Mouse (Mus musculus): ENCODE measurements at regions not wholly inside any gene's neighbourhood (a gene's known extent, or its start where the extent isn't known, plus 50 kb on each side); places are given as distances from the start of the nearest gene placed in this dataset.

DNA sequence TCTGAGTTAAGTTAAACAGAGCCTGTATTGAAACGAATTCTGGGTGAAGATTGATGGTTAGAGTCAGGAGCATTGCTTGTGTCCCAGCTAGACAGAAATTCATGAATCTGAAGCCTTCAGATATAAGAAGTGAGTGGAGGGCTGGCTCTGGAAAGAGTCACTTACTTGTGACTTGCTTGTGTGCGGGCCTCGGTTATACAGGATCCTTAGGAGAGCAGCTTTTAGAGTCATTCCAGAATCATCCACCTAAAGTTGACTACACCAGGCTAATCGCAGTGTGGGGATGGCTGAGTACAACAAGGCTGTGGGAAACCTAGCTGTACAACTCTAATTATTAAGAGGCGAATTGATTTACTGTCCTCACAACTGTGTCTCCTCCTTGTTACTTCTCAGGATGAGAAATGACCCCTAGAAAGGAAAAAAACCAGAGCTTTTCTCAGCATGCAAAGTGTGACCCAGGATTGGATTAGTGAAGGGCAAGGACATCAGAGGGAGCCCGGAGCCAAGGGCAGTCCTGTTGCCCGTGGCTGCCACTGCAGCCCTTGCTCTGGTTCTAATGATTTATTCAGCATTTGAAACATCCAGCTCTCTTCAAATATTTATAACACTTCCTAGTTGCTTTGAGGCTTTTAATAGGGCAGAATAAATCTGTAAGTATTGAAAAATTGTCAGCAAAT lies 179.0 kb upstream of the Tgfbr2 start:
- Histone ChIP-seq H3K4me1 (ENCODE audit: control insufficient read depth, insufficient read depth, low read length) (peaks cover 7% of the 10 kb centered on the region), H3K27ac (ENCODE audit: insufficient read depth, low read depth, low read length) (no peak overlapping the region), H3K4me3 (ENCODE audit: insufficient read depth, low read length) (no peak overlapping the region)
- no peak for TF ChIP-seq POLR2A (IDR thresholded peaks at IDR 0.05; ENCODE audit: borderline replicate concordance, low read depth, low read length)
- TF ChIP-seq CTCF (IDR thresholded peaks at IDR 0.05; ENCODE audit: low read depth, low read length): no peak

DNA sequence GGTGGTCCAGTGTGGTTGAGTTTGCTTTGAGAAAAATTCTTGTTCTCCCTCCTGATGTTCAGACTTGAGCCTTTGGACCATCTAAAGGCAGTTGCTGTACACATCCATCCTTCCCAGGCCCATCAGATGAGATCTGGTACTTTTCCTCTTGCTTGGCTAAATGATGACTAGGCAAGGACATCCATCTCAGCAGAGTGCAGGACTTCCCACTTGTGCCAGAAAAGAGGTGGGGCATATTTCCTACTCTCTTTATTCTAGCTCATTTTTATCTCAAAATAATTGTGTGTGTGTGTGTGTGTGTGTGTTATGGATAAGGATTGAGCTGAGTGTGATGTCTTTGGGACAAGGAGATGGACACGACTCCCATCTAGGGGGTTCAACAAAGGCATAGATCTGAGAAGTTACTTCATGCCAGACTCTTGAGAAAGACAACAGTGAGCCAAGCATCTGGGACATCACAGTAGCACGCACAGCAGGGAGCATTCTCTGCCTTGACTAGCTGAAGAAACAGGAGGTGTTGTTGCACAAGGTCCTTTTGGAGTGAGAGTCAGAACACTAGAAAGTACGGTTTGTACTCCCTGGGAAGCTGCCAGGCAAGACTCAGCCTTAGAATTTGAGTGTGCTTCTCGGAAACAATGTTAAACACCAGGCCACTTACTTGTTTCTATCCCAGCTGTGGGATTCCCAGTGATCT lies 177.8 kb upstream of the Tgfbr2 start:
- no peak overlapping the region for H3K4me3 ChIP-seq (ENCODE audit: insufficient read depth, low read length)
- no peak for TF ChIP-seq POLR2A (IDR thresholded peaks at IDR 0.05; ENCODE audit: borderline replicate concordance, low read depth, low read length)
- TF ChIP-seq CTCF (IDR thresholded peaks at IDR 0.05; ENCODE audit: low read depth, low read length): no peak
- H3K4me1 ChIP-seq (ENCODE audit: control insufficient read depth, insufficient read depth, low read length): peaks cover 7% of the 10 kb centered on the region
- H3K27ac ChIP-seq (ENCODE audit: insufficient read depth, low read depth, low read length): no peak overlapping the region

DNA sequence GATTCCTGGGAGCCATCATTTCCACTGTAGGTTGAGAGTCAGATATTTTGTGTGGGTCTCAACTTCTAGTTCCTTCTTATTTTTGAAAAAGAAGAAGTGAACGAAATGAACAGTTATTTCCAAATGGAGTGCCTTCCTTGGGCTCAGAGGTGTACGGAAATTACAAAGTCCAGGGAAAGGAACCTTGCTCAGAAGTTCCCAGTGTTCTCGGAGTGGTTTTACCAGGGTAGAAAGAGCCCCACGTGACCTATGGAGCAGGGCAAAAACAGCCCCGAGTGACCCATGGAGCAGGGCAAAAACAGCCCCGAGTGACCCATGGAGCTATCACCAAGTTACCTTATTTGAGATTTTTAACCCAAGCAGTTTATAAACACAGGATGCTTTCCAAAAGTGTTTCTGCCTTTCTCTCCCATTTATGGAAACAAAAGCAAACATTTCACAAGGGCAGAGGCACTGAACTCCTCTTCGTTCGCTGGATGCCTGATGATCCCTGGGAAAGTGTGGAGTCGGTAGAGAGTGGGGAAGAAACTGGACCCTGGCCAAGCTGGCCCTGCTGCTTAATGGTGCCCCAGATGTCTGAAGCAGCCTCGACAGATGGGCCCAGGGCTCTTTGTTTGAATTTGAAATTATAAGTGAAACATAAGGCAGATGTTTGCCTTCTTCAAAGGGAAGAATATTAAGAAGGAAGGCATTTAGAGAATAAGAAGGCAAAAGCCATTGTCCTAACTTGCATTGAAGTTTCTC lies 175.8 kb upstream of the Tgfbr2 start:
- H3K27ac ChIP-seq (ENCODE audit: insufficient read depth, low read depth, low read length): no peak overlapping the region
- TF ChIP-seq POLR2A (IDR thresholded peaks at IDR 0.05; ENCODE audit: borderline replicate concordance, low read depth, low read length) (no peak), CTCF (IDR thresholded peaks at IDR 0.05; ENCODE audit: low read depth, low read length) (no peak)
- peaks cover 7% of the 10 kb centered on the region for H3K4me1 ChIP-seq (ENCODE audit: control insufficient read depth, insufficient read depth, low read length)
- no peak overlapping the region for H3K4me3 ChIP-seq (ENCODE audit: insufficient read depth, low read length)

DNA sequence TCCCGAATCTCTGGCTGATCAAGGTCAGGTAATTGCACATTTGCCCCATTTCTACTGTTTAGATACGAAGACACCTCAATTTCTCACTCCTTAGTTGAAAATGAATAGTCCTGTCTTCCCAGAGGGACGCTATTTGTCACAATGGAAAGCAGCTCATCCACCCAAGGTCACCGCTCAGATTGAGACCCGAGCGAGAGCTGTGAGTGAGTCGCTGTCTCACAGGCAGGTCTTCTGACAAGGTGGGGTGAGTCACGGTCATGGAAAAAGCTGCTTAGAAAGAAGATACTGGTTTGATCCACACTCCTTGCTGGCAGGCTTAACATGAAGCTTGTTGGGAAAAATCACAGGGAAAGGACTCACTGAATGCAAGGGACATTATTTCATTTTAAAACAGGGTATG lies 171.9 kb upstream of the Tgfbr2 start:
- H3K27ac ChIP-seq (ENCODE audit: insufficient read depth, low read depth, low read length): no peak overlapping the region
- H3K4me3 ChIP-seq (ENCODE audit: insufficient read depth, low read length): no peak overlapping the region
- TF ChIP-seq POLR2A (IDR thresholded peaks at IDR 0.05; ENCODE audit: borderline replicate concordance, low read depth, low read length): no peak
- TF ChIP-seq CTCF (IDR thresholded peaks at IDR 0.05; ENCODE audit: low read depth, low read length): no peak
- H3K4me1 ChIP-seq (ENCODE audit: control insufficient read depth, insufficient read depth, low read length): peaks cover 7% of the 10 kb centered on the region

DNA sequence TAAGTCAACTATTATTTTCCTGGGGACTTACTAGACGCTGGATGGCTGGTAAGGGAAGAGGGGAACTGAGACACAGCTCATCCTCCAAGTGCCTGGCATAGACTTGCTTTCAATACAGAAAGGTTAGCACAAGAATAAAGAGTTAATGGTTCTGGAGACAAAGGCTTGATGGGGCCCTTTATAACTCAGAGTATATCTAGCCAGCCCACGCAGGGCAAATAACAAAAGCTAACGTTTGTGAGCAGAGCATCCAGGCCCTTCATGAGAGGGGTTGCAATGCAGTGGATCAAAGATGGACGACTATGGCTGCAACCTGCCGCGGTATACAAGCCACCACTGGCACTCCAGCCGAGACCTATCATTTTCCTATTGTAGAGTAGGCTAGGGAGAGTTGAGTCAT lies 171.3 kb upstream of the Tgfbr2 start:
- no peak overlapping the region for H3K4me3 ChIP-seq (ENCODE audit: insufficient read depth, low read length)
- TF ChIP-seq CTCF (IDR thresholded peaks at IDR 0.05; ENCODE audit: low read depth, low read length): no peak
- TF ChIP-seq POLR2A (IDR thresholded peaks at IDR 0.05; ENCODE audit: borderline replicate concordance, low read depth, low read length): no peak
- peaks cover 7% of the 10 kb centered on the region for H3K4me1 ChIP-seq (ENCODE audit: control insufficient read depth, insufficient read depth, low read length)
- no peak overlapping the region for H3K27ac ChIP-seq (ENCODE audit: insufficient read depth, low read depth, low read length)

DNA sequence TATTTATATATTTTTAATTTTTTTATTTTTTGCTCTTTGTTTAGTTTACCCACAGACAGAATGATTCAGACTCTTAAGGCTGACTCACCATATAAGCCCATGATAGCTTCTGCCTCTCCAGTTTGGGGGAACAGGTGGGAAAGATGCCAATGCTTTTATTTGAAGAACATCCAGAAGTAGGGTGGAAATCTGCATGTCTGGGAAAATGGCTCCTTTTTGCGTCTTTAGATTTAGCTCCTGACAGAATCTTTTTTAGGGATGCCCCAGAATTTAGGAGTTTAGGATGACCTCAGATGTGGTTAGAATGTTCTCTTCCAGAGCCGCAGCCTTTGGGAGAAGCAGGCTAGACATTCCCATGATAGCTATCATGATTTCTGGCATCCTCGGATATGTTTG lies 167.9 kb upstream of the Tgfbr2 start:
- H3K27ac ChIP-seq (ENCODE audit: insufficient read depth, low read depth, low read length): no peak overlapping the region

DNA sequence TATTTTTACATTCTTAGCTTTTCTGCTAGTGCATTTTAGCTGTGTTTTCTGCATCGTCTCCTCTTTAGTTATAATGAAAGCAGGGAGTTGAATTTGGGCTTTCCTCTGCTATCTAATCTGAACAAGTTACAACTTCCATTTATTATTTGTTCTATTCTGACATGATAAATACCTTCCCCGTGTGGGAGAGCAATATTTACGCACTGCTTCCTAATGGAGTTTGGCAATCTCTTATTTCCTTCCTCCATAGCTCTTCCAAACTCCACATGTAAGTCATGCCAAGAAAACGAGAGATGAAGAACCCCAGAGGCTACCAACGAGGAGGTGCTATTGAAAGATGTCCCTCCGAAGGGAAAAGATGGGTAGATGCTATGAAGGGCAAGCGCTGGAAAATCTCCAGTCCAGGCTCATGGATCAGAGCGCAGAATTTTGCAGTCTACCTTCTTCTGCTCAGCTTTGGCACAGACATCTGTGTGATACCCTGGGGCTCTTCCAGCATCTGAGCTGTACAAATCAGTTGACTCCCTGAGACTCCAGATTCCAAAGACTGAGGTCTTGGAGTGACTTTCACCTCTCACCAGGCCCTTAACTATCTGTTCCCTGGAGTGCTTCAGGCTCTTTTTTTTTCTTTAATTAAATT lies 167.4 kb upstream of the Tgfbr2 start:
- Histone ChIP-seq H3K4me3 (ENCODE audit: insufficient read depth, low read length) (no peak overlapping the region), H3K4me1 (ENCODE audit: control insufficient read depth, insufficient read depth, low read length) (no peaks in the 10 kb centered on the region), H3K27ac (ENCODE audit: insufficient read depth, low read depth, low read length) (no peak overlapping the region)
- TF ChIP-seq POLR2A (IDR thresholded peaks at IDR 0.05; ENCODE audit: borderline replicate concordance, low read depth, low read length) (no peak), CTCF (IDR thresholded peaks at IDR 0.05; ENCODE audit: low read depth, low read length) (no peak)

More for the DNA sequence above, 167.9 kb upstream of the Tgfbr2 start:
- H3K4me1 ChIP-seq (ENCODE audit: control insufficient read depth, insufficient read depth, low read length): no peaks in the 10 kb centered on the region
- H3K4me3 ChIP-seq (ENCODE audit: insufficient read depth, low read length): no peak overlapping the region
- TF ChIP-seq CTCF (IDR thresholded peaks at IDR 0.05; ENCODE audit: low read depth, low read length) (no peak), POLR2A (IDR thresholded peaks at IDR 0.05; ENCODE audit: borderline replicate concordance, low read depth, low read length) (no peak)

DNA sequence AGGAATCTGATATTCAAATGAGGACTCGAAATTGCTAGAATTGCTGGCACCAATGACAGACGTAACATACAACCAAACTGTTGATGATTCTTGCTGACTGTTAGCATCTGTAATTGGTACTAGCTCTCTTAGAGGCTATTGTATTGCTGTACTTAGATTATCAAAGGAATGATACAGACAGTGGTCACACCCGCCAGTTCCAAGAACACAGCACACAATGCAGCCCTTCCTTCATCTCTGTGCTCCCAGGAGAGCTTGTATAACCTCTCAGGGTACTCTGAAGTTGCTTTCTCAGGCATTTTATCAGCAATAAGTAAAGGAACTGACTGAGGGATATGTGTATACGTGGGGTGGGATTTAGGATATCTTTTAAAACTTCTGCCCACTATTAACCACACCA lies 166.8 kb upstream of the Tgfbr2 start:
- H3K4me3 ChIP-seq (ENCODE audit: insufficient read depth, low read length): no peak overlapping the region
- TF ChIP-seq POLR2A (IDR thresholded peaks at IDR 0.05; ENCODE audit: borderline replicate concordance, low read depth, low read length) (no peak), CTCF (IDR thresholded peaks at IDR 0.05; ENCODE audit: low read depth, low read length) (no peak)
- no peaks in the 10 kb centered on the region for H3K4me1 ChIP-seq (ENCODE audit: control insufficient read depth, insufficient read depth, low read length)
- no peak overlapping the region for H3K27ac ChIP-seq (ENCODE audit: insufficient read depth, low read depth, low read length)

DNA sequence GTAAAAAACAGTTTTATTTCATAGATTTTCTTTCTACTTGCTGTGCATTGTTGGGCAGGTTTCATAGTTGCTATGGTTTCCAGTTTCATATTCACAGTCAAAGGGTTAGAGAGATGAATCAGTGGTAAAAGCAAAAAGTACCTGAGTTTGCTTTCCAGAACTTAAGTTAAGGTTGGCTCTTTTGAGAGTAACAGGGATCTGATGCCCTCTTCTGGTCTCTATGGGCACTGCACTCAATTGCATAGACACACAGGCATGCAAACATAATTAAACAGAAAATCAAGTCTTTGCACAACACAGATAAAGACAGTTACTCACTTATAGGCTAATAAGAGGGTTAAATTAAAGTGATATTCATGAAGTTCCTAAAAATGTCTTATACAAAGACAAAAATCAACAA lies 165.8 kb upstream of the Tgfbr2 start:
- TF ChIP-seq CTCF (IDR thresholded peaks at IDR 0.05; ENCODE audit: low read depth, low read length): no peak
- no peak for TF ChIP-seq POLR2A (IDR thresholded peaks at IDR 0.05; ENCODE audit: borderline replicate concordance, low read depth, low read length)

More for the DNA sequence above, 165.8 kb upstream of the Tgfbr2 start:
- Histone ChIP-seq H3K27ac (ENCODE audit: insufficient read depth, low read depth, low read length) (no peak overlapping the region), H3K4me1 (ENCODE audit: control insufficient read depth, insufficient read depth, low read length) (no peaks in the 10 kb centered on the region), H3K4me3 (ENCODE audit: insufficient read depth, low read length) (no peak overlapping the region)
